In the genomic region with DNA sequence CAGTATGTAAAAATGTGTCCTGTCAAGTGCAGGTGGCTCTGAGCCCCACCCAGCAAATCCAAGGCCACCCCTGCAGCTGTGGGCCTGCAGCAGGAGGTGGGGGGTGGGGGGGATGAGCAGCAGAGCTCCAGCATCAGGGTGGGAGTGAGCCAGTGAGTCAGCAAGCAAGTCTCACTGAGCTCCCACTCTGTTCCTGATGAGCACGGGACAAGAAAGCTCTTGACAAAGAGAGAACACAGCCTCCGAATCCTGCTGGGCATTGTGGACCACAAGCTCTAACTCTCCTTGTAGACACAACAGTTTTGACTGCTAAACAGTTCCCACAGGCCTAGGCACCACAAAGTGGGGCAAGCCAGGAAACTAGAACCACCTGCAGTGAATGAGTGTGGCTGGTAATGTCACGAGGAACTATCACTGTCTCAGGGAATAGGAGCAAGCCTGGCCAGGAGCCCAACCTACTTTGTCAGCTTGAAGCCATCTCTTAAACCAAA, we compare ENCODE assay signal across 8 mouse cellular contexts. TPM values are rescaled to one million over a fixed set of nuclear protein-coding genes. Genes with fewer than 3 reads are reported as not detected.
DNase-seq lines count a peak whose midpoint lies in the region; ATAC-seq and TF ChIP-seq lines count a peak whose summit lies in the region.

No protein-coding gene starts in this region.

- peak overlapping the region; percentile 8; the same call in 1 of the 2 replicates for H3K4me2 ChIP-seq in heart, embryonic 14.5 days (ENCODE audit: low read length)
- no peak overlapping the region for H3K4me2 ChIP-seq in embryonic facial prominence, embryonic 14.5 days (ENCODE audit: low read depth, low read length)
- H3K4me2 ChIP-seq in liver, embryonic 12.5 days = no peak overlapping the region

- intact Hi-C loops in heart, postnatal 25 days (cut with DNase I) = no loop called here

- peak overlapping the region; percentile 48 to 74; a peak in 3 of 4 replicates for H3K27ac ChIP-seq in heart, embryonic 14.5 days (replicated peaks in 1 of 2; ENCODE audit: control insufficient read depth in 1 of 2, insufficient read depth in 1 of 2, low read depth in 2 of 2, low read length in 2 of 2)
- no peak overlapping the region for H3K27ac ChIP-seq in embryonic facial prominence, embryonic 14.5 days (replicated peaks; ENCODE audit: low read depth, low read length)
- H3K27ac ChIP-seq in olfactory bulb, adult 2 months (ENCODE audit: insufficient read depth, low read depth, low read length) = peak overlapping the region; percentile 92
- no peak overlapping the region for H3K27ac ChIP-seq in liver, embryonic 12.5 days

- peaks cover 12% of the 10 kb centered on the region for H3K36me3 ChIP-seq in heart, embryonic 14.5 days (ENCODE audit: control insufficient read depth, insufficient read depth, low read length)
- H3K36me3 ChIP-seq in embryonic facial prominence, embryonic 14.5 days (ENCODE audit: control insufficient read depth, insufficient read depth, low read length) = peaks cover 12% of the 10 kb centered on the region
- H3K36me3 ChIP-seq in liver, embryonic 12.5 days = peaks cover 14% of the 10 kb centered on the region

- WGBS in heart, embryonic 14.5 days = 30% methylated on average over 3 of the region's 3 CpGs
- 27% methylated on average over 3 of the region's 3 CpGs for WGBS in embryonic facial prominence, embryonic 14.5 days
- WGBS in olfactory bulb, adult 2 months = 3% methylated on average over 3 of the region's 3 CpGs
- WGBS in liver, embryonic 12.5 days (ENCODE audit: insufficient replicate concordance) = 55% methylated on average over 3 of the region's 3 CpGs

- H3K4me1 ChIP-seq in heart, embryonic 14.5 days (ENCODE audit: control insufficient read depth in 2 of 2, insufficient read depth in 2 of 2, low read length in 2 of 2) = peaks cover 20 to 39% of the 10 kb centered on the region in 2 experiments
- peaks cover 7% of the 10 kb centered on the region; the same call in 1 of the 2 replicates for H3K4me1 ChIP-seq in embryonic facial prominence, embryonic 14.5 days (ENCODE audit: control insufficient read depth, insufficient read depth, low read length)
- peaks cover 22% of the 10 kb centered on the region for H3K4me1 ChIP-seq in olfactory bulb, adult 2 months (ENCODE audit: control insufficient read depth, insufficient read depth, low read length)
- H3K4me1 ChIP-seq in liver, embryonic 12.5 days = peaks cover 24% of the 10 kb centered on the region

- no peaks in the 10 kb centered on the region for H3K27me3 ChIP-seq in heart, embryonic 14.5 days (ENCODE audit: control insufficient read depth, insufficient read depth, low read length)
- no peaks in the 10 kb centered on the region for H3K27me3 ChIP-seq in embryonic facial prominence, embryonic 14.5 days (replicated peaks; ENCODE audit: control insufficient read depth, insufficient read depth, low read length)
- H3K27me3 ChIP-seq in liver, embryonic 12.5 days (replicated peaks) = no peaks in the 10 kb centered on the region

- TF ChIP-seq POLR2A in olfactory bulb, adult 2 months (IDR thresholded peaks at IDR 0.05; ENCODE audit: insufficient read depth, low read depth, low read length) = no peak

- no peak overlapping the region for H3K4me3 ChIP-seq in heart, embryonic 14.5 days (ENCODE audit: control insufficient read depth in 1 of 2, insufficient read depth in 1 of 2, low read depth in 1 of 2, low read length in 2 of 2)
- no peak overlapping the region for H3K4me3 ChIP-seq in embryonic facial prominence, embryonic 14.5 days (ENCODE audit: low read depth, low read length)
- no peak overlapping the region for H3K4me3 ChIP-seq in olfactory bulb, adult 2 months (ENCODE audit: insufficient read depth, low read depth, low read length)
- H3K4me3 ChIP-seq in liver, embryonic 12.5 days = no peak overlapping the region

- no peak for TF ChIP-seq CTCF in olfactory bulb, adult 2 months (IDR thresholded peaks at IDR 0.05; ENCODE audit: insufficient read depth, low read depth, low read length)

- no peak for DNase-seq in heart, postnatal 25 days (ENCODE audit: low spot score)
- DNase-seq in Muller cell, postnatal 12 days (ENCODE audit: inconsistent ontology term) = peak; percentile 49
- peak; percentile 27 for DNase-seq in embryonic facial prominence, embryonic 14.5 days (ENCODE audit: low spot score)
- DNase-seq in kidney, postnatal 4 days = no peak
- no peak for DNase-seq in retina, postnatal 1 day

- no peaks in the 10 kb centered on the region for H3K9me3 ChIP-seq in heart, embryonic 14.5 days (ENCODE audit: control insufficient read depth, low read length)
- no peaks in the 10 kb centered on the region for H3K9me3 ChIP-seq in embryonic facial prominence, embryonic 14.5 days (ENCODE audit: control insufficient read depth, low read length)
- H3K9me3 ChIP-seq in liver, embryonic 12.5 days (replicated peaks) = no peaks in the 10 kb centered on the region

- H3K9ac ChIP-seq in heart, embryonic 14.5 days (ENCODE audit: low read length) = peak overlapping the region; percentile 34; the same call in 1 of the 2 replicates
- H3K9ac ChIP-seq in embryonic facial prominence, embryonic 14.5 days (ENCODE audit: low read depth, low read length) = no peak overlapping the region
- H3K9ac ChIP-seq in liver, embryonic 12.5 days = no peak overlapping the region

- no peak for ATAC-seq in heart, embryonic 14.5 days (ENCODE audit: insufficient number of reproducible peaks, insufficient read depth, low FRiP score, low read depth)
- peak; percentile 65; the same call in 1 of the 2 replicates for ATAC-seq in embryonic facial prominence, embryonic 14.5 days (ENCODE audit: low read depth)
- no peak for ATAC-seq in liver, embryonic 12.5 days

RNA-seq across cellular contexts. Expression of a gene that starts 45.6 kb away (rescaled TPM):
- polyA plus RNA-seq in heart, embryonic 14.5 days (2014; fragmentation: Nextera tagmentation; extraction: Ambion mirVana) = 0.42 and 0.80 TPM in 2 replicates
- under 1 TPM in 1 of 2 experiments, not detected in 1; 0.17 TPM for total RNA-seq in heart, postnatal 25 days (2021)
- 0.26 and 0.33 TPM in 2 replicates for polyA plus RNA-seq in embryonic facial prominence, embryonic 14.5 days (2014; fragmentation: Nextera tagmentation; extraction: Ambion mirVana)
- polyA plus RNA-seq in olfactory bulb, adult 2 months (2012; ENCODE audit: insufficient read depth, insufficient read length, low replicate concordance, missing spikeins) = not detected in 2 replicates
- 0.08 and 0.21 TPM in 2 replicates for polyA plus RNA-seq in liver, embryonic 12.5 days (2016; fragmentation: Nextera tagmentation; extraction: Ambion mirVana)

RNA-seq across cellular contexts. Expression of a gene that starts 46.0 kb away (rescaled TPM):
- 30.1 and 30.4 TPM in 2 replicates for polyA plus RNA-seq in heart, embryonic 14.5 days (2014; fragmentation: Nextera tagmentation; extraction: Ambion mirVana)
- 10 to 100 TPM; 59.3 to 59.6 TPM for total RNA-seq in heart, postnatal 25 days (2021)
- 31.5 and 36.0 TPM in 2 replicates for polyA plus RNA-seq in embryonic facial prominence, embryonic 14.5 days (2014; fragmentation: Nextera tagmentation; extraction: Ambion mirVana)
- not detected in 2 replicates for polyA plus RNA-seq in olfactory bulb, adult 2 months (2012; ENCODE audit: insufficient read depth, insufficient read length, low replicate concordance, missing spikeins)
- 20.9 and 21.7 TPM in 2 replicates for polyA plus RNA-seq in liver, embryonic 12.5 days (2016; fragmentation: Nextera tagmentation; extraction: Ambion mirVana)

Comparison
In these comparisons a context has a peak if more than half of its experiments do, and no peak if none do; other contexts are left out.
1. H3K27ac ChIP-seq: peak in heart, embryonic 14.5 days (2 of 2) and olfactory bulb, adult 2 months (single experiment); none in embryonic facial prominence, embryonic 14.5 days (single experiment) and liver, embryonic 12.5 days (single experiment).
2. DNase-seq: peak in Muller cell, postnatal 12 days (single experiment) and embryonic facial prominence, embryonic 14.5 days (single experiment); none in heart, postnatal 25 days (single experiment), kidney, postnatal 4 days (0 of 2) and retina, postnatal 1 day (single experiment).